Mouse (Mus musculus) CD4-positive naive resting alpha-beta T cell, adult 57 days (primary cell): Measurements from ENCODE around the gene Mmrn1. TPM values are rescaled to one million over a fixed set of nuclear protein-coding genes. Genes with fewer than 3 reads are reported as not detected.

Source experiments
- total RNA-seq: library from RNA; stranded (reverse); gene quantifications from one replicate; pipeline ENCODE4 v1.2.4, GENCODE M21; 2023

The Mmrn1 gene
- not detected for total RNA-seq

DNA sequence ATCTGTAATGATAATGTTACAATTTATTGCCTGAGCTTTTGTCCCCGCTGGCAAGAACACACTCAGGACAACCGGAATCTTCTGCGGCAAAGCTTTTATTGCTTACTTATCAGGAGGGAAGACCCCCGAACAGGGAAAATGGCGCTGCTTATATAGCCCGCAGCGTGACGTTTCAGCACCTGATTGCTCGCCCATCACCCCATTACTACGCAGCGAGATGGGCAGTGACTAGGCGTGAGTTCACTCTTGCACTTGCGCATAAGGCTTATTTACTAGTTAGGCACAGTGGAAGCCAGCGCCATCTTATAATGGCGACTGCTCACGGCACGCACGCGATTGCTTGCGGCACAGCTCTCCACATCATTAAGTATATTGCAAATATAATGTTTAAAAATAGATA, at the start of gene Mmrn1:
TSS of gene Mmrn1 (plus strand) at position 301 of the 400 bp plus-strand sequence.

Other genes starting within 250 kb of the Mmrn1 start
- gene Snca, start 95.1 kb upstream of the Mmrn1 start, total RNA-seq: 2.3 TPM